Mouse (Mus musculus): ENCODE results near the gene Fbxw7.

DNA sequence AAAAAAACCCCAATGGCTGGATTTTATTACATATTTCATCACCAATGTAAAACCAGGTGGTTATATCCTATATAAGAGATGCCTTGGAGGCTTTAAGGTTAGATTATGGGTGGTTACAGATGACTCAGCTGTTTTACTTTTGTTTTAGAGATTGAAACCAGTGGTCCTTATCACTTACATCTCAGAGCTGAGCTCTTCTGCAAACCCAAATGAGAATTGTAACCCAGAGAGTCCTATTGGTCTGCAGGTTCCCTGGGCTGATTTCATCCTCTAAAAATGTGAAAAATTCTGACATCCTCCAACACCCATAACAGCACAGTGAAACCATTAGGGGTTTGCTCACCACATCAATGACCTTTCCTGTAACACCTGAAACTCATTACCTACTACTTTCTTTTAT is 6.2 kb upstream of the Fbxw7 start:
- no peak for TF ChIP-seq CTCF (IDR thresholded peaks at IDR 0.05; ENCODE audit: extremely low read depth, insufficient read depth, low read length)
- no peak for TF ChIP-seq POLR2A (IDR thresholded peaks at IDR 0.05; ENCODE audit: extremely low read depth, insufficient read depth, low read length)
